Mouse (Mus musculus) MN1 (cell line): ENCODE results near the gene Nckap5.

ENCODE experiments used
- DNase-seq: peaks from one replicate; pipeline ENCODE4 v3.0.0-alpha.2; 2016; ENCODE audit warnings: low spot score

The Nckap5 gene

DNA sequence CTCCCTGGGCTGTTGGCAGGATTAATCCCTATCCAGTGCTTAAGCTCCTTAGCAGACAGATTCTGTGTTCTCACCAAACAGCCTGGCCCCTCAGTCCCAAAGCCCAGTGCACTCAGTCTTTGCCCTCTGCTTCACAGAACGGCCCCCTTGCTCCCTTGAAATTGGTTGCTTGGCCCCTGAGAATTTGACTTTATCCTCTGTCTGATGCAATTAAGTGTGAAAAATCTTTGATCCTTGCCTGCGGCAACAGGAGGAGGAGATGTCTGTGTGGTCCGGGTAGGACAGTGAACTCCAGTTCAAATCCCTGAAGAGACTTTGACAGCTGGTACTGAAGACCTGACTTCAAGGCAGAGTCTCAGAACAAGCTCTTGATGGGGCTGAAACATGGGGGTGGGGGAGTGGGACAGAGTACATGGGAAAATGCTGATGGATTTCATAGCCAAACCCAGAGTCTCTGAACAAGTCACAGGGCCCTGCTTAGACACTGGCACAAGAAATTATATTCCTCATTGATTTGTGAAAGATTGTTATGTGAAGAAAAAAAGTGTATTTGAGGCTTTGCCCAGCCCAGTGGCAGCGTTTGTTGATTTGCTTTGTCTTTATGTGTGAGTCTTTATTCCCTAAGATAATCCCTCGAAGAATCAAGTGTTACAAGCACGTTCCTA is 65.0 kb downstream of the Nckap5 start:
- DNase-seq, result no peak

GRCm38 (mm10) chr1:126764201-126764600 is 66.4 kb downstream of the Nckap5 start:
- no peak for DNase-seq

GRCm38 (mm10) chr1:126763192-126763591 is 67.4 kb downstream of the Nckap5 start:
- DNase-seq, result no peak

- no peak for DNase-seq
These were observed 70.2 kb downstream of the Nckap5 start for GRCm38 (mm10) chr1:126760386-126760785.

GRCm38 (mm10) chr1:126755682-126756081 is 74.9 kb downstream of the Nckap5 start:
- no peak for DNase-seq

- no peak for DNase-seq
These were observed 77.0 kb downstream of the Nckap5 start for GRCm38 (mm10) chr1:126753611-126754010.

DNA sequence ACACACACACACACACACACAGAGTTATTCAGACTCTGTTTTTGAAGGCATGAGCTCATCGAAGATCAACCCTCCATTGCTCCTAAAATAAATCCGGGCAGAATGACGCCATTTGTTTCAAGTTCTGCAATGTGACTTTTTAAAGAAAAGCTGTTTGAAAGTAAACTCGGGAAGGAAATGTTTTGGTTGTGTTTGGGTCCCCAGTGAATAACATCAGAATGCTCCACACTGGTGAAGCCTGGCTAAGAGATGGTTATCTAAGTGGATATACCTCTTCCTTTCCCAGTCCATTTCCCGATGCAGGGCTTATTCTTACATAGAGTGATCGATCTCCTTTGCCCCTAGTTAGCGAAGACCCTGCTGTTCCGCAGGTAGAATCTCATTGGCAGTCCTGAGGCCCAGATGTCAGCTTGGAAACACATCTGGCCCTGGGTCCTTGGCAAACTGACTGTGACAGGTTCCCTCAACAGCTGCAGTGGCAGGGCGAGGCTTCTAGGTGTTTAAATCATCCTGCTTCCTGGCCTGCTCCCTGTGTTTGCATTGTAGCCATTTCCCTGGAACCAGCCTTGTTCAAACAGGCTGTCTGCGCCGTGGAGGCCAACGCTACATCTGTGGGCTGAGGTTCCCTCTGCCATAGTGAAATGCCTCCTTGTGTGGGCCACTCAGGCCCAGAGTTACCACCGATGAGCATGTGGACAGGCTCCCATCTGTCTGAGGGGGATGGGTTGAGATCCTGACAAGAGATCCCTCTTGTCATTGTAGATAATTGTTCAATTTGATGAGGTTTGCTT is 78.2 kb downstream of the Nckap5 start:
- no peak for DNase-seq

- DNase-seq, result no peak
These were observed 79.5 kb downstream of the Nckap5 start for GRCm38 (mm10) chr1:126751137-126751536.

GRCm38 (mm10) chr1:126750156-126750555 is 80.4 kb downstream of the Nckap5 start:
- DNase-seq, result no peak

DNA sequence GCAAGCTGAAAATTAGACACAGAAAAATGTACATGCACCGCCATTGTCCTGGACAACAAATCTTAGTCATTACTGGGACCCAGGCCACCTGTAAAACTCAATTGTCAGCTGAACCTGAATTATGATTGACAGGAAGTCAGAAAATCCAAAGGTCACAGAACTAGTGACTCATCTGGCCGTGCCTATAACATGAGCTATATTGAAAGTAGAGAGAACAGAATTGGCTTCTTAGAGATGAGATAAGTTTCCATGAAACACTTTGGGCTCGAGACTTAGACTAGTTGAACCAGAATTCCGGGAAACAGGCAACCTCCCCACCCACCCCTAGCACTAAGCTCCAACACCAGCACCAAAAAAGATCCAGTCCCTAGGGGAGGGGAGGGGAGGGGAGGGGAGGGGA is 82.7 kb downstream of the Nckap5 start:
- DNase-seq, result no peak

DNA sequence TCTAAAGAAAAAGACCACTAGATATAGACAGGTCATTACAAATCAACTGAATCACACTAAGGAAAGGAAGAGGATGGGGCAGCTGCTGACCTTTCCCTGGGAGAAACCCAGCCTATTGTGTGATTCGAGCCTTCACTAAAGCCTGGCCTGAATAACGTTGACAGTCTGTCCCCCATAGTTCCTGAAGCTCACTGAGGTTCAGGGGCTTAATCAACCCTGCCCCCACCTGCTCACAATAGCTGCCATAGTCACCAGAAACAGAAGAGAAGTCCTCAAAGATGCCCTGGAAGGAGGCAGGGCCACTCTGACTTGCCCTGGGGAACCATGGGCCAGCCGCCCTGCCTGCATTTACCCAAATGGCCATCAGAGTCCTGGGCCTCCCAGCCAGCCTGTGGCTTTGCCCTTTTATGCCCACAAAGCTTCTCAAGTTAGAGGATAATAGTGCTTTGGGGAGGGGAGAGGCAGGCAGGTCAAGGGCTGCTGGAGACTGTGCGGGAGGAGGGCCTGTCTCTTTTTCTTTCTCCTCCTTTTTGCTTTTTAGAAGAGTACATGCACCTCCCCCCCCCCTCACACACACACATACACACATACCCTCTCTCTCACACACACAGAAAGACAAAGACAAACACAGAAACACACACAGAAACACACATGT is 85.0 kb downstream of the Nckap5 start:
- DNase-seq, result no peak

DNA sequence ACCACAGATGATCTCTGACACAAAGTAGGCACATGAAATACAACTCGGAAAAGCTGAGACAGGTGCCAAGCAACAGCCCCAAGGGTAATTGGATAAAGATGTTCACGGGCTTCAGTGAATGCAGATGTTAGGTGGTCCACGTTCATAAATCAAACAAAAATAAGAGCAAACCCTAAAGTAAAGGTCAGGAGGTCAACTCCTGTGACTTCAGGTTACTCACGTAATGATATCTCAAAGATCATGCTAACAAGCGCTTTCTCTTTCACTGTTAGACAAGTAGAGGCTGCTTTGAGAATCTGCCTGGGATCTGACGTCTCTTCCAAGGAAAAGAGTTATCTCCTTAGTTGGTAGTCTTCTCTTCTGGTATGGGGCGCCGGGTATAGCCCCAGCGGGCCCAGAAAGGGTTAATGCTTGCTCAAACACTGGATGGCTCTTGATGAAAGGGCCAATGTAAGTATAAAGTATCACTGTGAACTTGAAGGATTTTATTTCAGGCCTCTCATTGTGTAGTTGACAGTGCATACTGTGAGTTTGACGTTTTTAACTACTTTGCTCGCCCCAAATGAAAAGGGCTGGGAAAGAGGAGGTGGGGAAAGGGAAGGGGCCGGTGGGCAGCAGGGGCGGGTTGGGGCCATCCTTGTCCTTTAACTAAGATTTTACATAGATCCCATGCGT is 85.8 kb downstream of the Nckap5 start:
- no peak for DNase-seq

GRCm38 (mm10) chr1:126738291-126738640 is 92.3 kb downstream of the Nckap5 start:
- DNase-seq, result no peak

GRCm38 (mm10) chr1:126737554-126738290 is 92.9 kb downstream of the Nckap5 start:
- no peak for DNase-seq

- DNase-seq, result no peak
These were observed 98.9 kb downstream of the Nckap5 start for GRCm38 (mm10) chr1:126731691-126732090.

GRCm38 (mm10) chr1:126726400-126727055 is 104.1 kb downstream of the Nckap5 start:
- no peak for DNase-seq

DNA sequence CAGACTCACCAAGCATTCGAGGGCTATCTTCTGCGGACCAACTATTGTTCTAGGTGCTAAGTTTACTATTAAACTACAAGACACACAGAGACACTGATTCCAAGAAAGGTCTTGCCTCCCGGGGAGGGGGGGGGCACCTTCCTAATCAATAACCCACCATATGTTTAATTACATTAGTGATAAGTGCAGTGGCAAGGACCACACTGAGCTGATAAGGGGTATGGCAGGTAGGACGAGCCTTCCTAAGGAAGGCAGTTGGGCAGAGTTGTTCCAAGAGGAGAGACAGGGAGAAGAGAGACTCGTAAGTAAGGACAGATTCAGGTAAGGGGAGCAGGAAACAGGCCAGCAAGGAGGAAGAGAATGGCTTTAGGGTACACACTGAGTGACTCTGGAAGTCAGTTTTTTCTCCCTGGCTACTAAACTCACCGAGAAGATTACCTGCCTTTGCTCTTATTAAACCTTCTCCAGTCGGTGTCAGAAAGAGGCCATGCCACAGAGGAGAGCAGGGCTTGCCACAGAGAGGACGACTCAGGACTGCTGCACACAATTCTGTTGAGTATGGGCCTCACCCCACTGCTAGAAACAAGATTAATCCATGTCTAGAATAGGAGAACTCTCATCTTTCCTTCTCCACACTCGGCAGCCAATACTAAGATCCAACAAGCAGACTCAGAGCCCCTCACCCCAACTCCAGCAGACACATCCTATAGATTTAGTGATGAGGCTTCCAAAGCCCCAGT is 104.8 kb downstream of the Nckap5 start:
- DNase-seq, result no peak

GRCm38 (mm10) chr1:126721917-126722316 is 108.7 kb downstream of the Nckap5 start:
- no peak for DNase-seq

DNA sequence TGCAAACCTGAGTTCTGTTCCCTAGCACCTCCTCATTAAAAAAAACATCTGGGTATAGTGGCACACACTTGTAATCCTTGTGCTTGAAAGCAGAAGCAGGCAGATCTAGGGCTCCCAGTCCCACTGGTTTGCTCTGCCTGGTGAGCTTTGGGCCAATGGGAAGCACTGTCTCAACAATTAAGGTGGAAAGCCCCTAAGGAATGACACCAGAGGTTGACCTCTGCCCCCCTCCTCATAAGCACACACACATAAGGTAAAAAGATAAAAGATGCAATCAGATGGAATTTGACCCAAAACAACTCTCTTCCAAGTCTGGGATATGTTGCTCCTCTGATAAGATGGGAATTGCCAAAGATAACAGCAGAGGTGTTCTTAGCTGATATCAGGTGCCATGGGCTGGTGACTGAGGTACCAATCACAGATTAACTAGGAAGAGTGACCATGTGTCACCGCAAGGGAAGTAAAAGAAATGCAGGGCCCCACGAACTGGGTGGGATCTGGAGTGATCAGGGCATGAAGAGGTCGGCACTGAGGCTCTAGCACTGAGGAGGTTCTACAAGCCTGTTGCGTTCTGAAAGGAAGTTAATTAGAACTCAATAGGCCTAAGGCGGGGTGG is 110.8 kb downstream of the Nckap5 start:
- no peak for DNase-seq

DNA sequence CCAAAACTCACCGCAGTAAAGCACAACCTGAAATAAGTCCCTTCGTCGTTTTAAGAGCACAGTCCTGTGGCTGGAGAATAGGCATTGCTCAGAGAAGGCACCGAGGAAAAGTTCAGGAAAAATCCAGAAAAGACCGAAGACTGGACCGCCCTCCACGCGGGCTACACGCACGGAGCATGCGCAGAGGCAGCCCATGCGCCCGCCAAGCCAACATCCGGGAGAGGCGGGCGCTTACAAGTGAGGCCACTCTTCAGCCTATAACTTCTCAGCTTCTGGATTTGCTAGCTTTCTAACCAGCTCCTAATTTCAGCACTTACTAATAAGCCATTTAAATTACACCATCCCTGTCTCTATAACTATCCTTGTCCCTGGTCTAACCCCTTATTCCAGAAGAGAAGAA is 124.0 kb downstream of the Nckap5 start:
- DNase-seq, result no peak
